Comparison of ENCODE assay signal across 19 mouse cellular contexts in genomic region chr15:6244401-6244800, GRCm38 (mm10). TPM values are rescaled to one million over a fixed set of nuclear protein-coding genes. Genes with fewer than 3 reads are reported as not detected.
A peak's percentile ranks its signal among the peaks of the same experiment; 100 is the strongest.
DNase-seq lines count a peak whose midpoint lies in the region; ATAC-seq and TF ChIP-seq lines count a peak whose summit lies in the region.
"Had no signal": no experiment of that assay in that cellular context is flagged by ENCODE, and none has a peak within 500 bp of the region (broad histone marks: within the 10 kb centered on the region; RNA-seq: fewer than 3 reads in every experiment).

No protein-coding gene starts in this region.

- H3K9ac ChIP-seq in kidney, embryonic 16.5 days (replicated peaks; ENCODE audit: low read length) = no peak overlapping the region
- H3K9ac ChIP-seq in intestine, postnatal 0 days (ENCODE audit: low read depth, low read length) = no peak overlapping the region
- H3K9ac ChIP-seq in midbrain, postnatal 0 days (replicated peaks; ENCODE audit: low read length, poor library complexity, severe bottlenecking) = no peak overlapping the region
- H3K9ac ChIP-seq: forebrain, embryonic 13.5 days; hindbrain, embryonic 12.5 days had no signal

- no peak overlapping the region for H3K4me3 ChIP-seq in kidney, adult 2 months (ENCODE audit: insufficient read depth, low read depth, low read length)
- no peak overlapping the region for H3K4me3 ChIP-seq in kidney, embryonic 16.5 days (ENCODE audit: low read length)
- H3K4me3 ChIP-seq in intestine, postnatal 0 days (ENCODE audit: low read depth, low read length) = no peak overlapping the region
- H3K4me3 ChIP-seq in midbrain, postnatal 0 days (ENCODE audit: low read depth, low read length) = no peak overlapping the region
- H3K4me3 ChIP-seq: embryonic facial prominence, embryonic 10.5 days; forebrain, embryonic 13.5 days; gastrocnemius, adult 2 months; heart, embryonic 10.5 days; hindbrain, embryonic 12.5 days had no signal

- no peaks in the 10 kb centered on the region for H3K9me3 ChIP-seq in kidney, embryonic 16.5 days (ENCODE audit: low read length)
- H3K9me3 ChIP-seq in intestine, postnatal 0 days (ENCODE audit: control insufficient read depth) = no peaks in the 10 kb centered on the region
- no peaks in the 10 kb centered on the region for H3K9me3 ChIP-seq in midbrain, postnatal 0 days (ENCODE audit: low read length)
- H3K9me3 ChIP-seq: embryonic facial prominence, embryonic 10.5 days; forebrain, embryonic 13.5 days; heart, embryonic 10.5 days; hindbrain, embryonic 12.5 days had no signal

- no peaks in the 10 kb centered on the region for H3K27me3 ChIP-seq in kidney, adult 2 months (replicated peaks; ENCODE audit: control insufficient read depth, insufficient read depth, low read length)
- no peaks in the 10 kb centered on the region for H3K27me3 ChIP-seq in kidney, embryonic 16.5 days (ENCODE audit: insufficient read depth, low read length)
- no peaks in the 10 kb centered on the region for H3K27me3 ChIP-seq in intestine, postnatal 0 days (replicated peaks; ENCODE audit: control insufficient read depth, insufficient read depth, low read length)
- no peaks in the 10 kb centered on the region for H3K27me3 ChIP-seq in midbrain, postnatal 0 days (ENCODE audit: insufficient read depth, low read length)
- H3K27me3 ChIP-seq: forebrain, embryonic 13.5 days; hindbrain, embryonic 12.5 days had no signal

- H3K4me2 ChIP-seq in kidney, embryonic 16.5 days (replicated peaks; ENCODE audit: low read depth, low read length) = no peak overlapping the region
- no peak overlapping the region; the same call in 1 of the 2 replicates for H3K4me2 ChIP-seq in intestine, postnatal 0 days (replicated peaks; ENCODE audit: low read depth)
- H3K4me2 ChIP-seq in midbrain, postnatal 0 days (ENCODE audit: low read depth, low read length, poor library complexity, severe bottlenecking) = no peak overlapping the region
- H3K4me2 ChIP-seq: forebrain, embryonic 13.5 days; hindbrain, embryonic 12.5 days had no signal

- H3K4me1 ChIP-seq in kidney, adult 2 months (ENCODE audit: control insufficient read depth, insufficient read depth, low read length) = peaks cover 5% of the 10 kb centered on the region; the same call in 1 of the 2 replicates
- peaks cover 13% of the 10 kb centered on the region for H3K4me1 ChIP-seq in kidney, embryonic 16.5 days (ENCODE audit: insufficient read depth, low read length)
- no peaks in the 10 kb centered on the region for H3K4me1 ChIP-seq in intestine, postnatal 0 days (replicated peaks; ENCODE audit: control insufficient read depth, insufficient read depth, low read length)
- H3K4me1 ChIP-seq in midbrain, postnatal 0 days (ENCODE audit: insufficient read depth, low read length) = no peaks in the 10 kb centered on the region
- H3K4me1 ChIP-seq: embryonic facial prominence, embryonic 10.5 days; hindbrain, embryonic 12.5 days had no signal

- no peak for ATAC-seq in kidney, embryonic 16.5 days (ENCODE audit: low FRiP score, low TSS enrichment)
- ATAC-seq in intestine, postnatal 0 days = peak; percentile 75
- ATAC-seq in midbrain, postnatal 0 days (ENCODE audit: low FRiP score) = no peak
- ATAC-seq: forebrain, embryonic 13.5 days had no signal

- WGBS in kidney, adult 2 months = 53% methylated on average over 7 of the region's 7 CpGs
- WGBS in kidney, embryonic 16.5 days = 67% methylated on average over 7 of the region's 7 CpGs
- WGBS in intestine, postnatal 0 days = 36% methylated on average over 7 of the region's 7 CpGs
- WGBS in midbrain, postnatal 0 days = 27% methylated on average over 7 of the region's 7 CpGs

- peak overlapping the region; percentile 71 for H3K27ac ChIP-seq in kidney, adult 2 months (ENCODE audit: insufficient read depth, low read depth, low read length)
- H3K27ac ChIP-seq in kidney, embryonic 16.5 days (ENCODE audit: low read length) = no peak overlapping the region
- H3K27ac ChIP-seq in intestine, postnatal 0 days (ENCODE audit: low read depth, low read length) = peak overlapping the region; percentile 51; the same call in 1 of the 2 replicates
- no peak overlapping the region for H3K27ac ChIP-seq in midbrain, postnatal 0 days (ENCODE audit: low read depth, low read length)
- H3K27ac ChIP-seq: embryonic facial prominence, embryonic 10.5 days; forebrain, embryonic 13.5 days; gastrocnemius, adult 2 months; heart, embryonic 10.5 days; hindbrain, embryonic 12.5 days had no signal

- no peak for TF ChIP-seq POLR2A in kidney, adult 2 months (IDR thresholded peaks at IDR 0.05; ENCODE audit: low read depth, low read length)

- no peak for TF ChIP-seq CTCF in kidney, adult 2 months (conservative IDR thresholded peaks at IDR 0.05; ENCODE audit: insufficient read depth, insufficient read length, low read depth, low read length)
- no peak for TF ChIP-seq CTCF in intestine, postnatal 0 days (IDR thresholded peaks at IDR 0.05; ENCODE audit: low read depth)
- no peak for TF ChIP-seq CTCF in midbrain, postnatal 0 days (IDR thresholded peaks at IDR 0.05)

- no peaks in the 10 kb centered on the region for H3K36me3 ChIP-seq in kidney, adult 2 months (ENCODE audit: control insufficient read depth, insufficient read depth, low read length)
- H3K36me3 ChIP-seq in kidney, embryonic 16.5 days (ENCODE audit: insufficient read depth, low read length) = no peaks in the 10 kb centered on the region
- H3K36me3 ChIP-seq in intestine, postnatal 0 days (ENCODE audit: control insufficient read depth, insufficient read depth) = no peaks in the 10 kb centered on the region
- H3K36me3 ChIP-seq in midbrain, postnatal 0 days (ENCODE audit: insufficient read depth, low read length) = no peaks in the 10 kb centered on the region
- H3K36me3 ChIP-seq: embryonic facial prominence, embryonic 10.5 days; heart, embryonic 10.5 days; hindbrain, embryonic 12.5 days had no signal

- DNase-seq in kidney, adult 2 months = peak; percentile 87
- DNase-seq in kidney, postnatal 14 days = peak; percentile 58
- peak; percentile 82 for DNase-seq in yolk sac, embryonic 10.5 days (ENCODE audit: low spot score)
- DNase-seq in adrenal gland, postnatal 4 days (ENCODE audit: low spot score in 2 of 2) = no peak
- no peak for DNase-seq in cerebellum, adult 9-11 months
- DNase-seq in midbrain, postnatal 0 days (ENCODE audit: low spot score) = no peak
- DNase-seq: adrenal gland, postnatal 10 days; cerebellum, adult 18-20 months; cerebellum, postnatal 10 days; gastrocnemius, adult 2 months; gastrocnemius, postnatal 25 days; heart, postnatal 10 days; heart, postnatal 4 days had no signal

RNA-seq across cellular contexts. Expression of gene Dab2, which starts 55.2 kb away (rescaled TPM):
- polyA plus RNA-seq in kidney, adult 2 months (2012; rRNA removed) = 247 and 281 TPM in 2 replicates
- polyA plus RNA-seq in kidney, embryonic 16.5 days (2015; fragmentation: Nextera tagmentation; extraction: Ambion mirVana) = 76.4 and 87.9 TPM in 2 replicates
- polyA plus RNA-seq in intestine, postnatal 0 days (2015; fragmentation: Nextera tagmentation; extraction: Ambion mirVana) = 243 and 271 TPM in 2 replicates
- 100 to 1,000 TPM; 462 to 492 TPM for total RNA-seq in adrenal gland, postnatal 4 days (2021)
- total RNA-seq in midbrain, postnatal 0 days (2014; rRNA removed) = 13.4 and 16.0 TPM in 2 replicates
- polyA plus RNA-seq in midbrain, postnatal 0 days (2015; fragmentation: Nextera tagmentation; extraction: Ambion mirVana) = 15.5 and 16.9 TPM in 2 replicates

Comparison
In these comparisons a context has a peak if more than half of its experiments do, and no peak if none do; other contexts are left out.
1. H3K27ac ChIP-seq: peak in kidney, adult 2 months (single experiment) and intestine, postnatal 0 days (single experiment); none in kidney, embryonic 16.5 days (single experiment) and midbrain, postnatal 0 days (single experiment).
2. DNase-seq: peak in kidney, adult 2 months (single experiment), kidney, postnatal 14 days (single experiment) and yolk sac, embryonic 10.5 days (single experiment); none in adrenal gland, postnatal 4 days (0 of 2), cerebellum, adult 9-11 months (single experiment) and midbrain, postnatal 0 days (single experiment).